ENCODE assay signal across 22 mouse cellular contexts in the genomic region with DNA sequence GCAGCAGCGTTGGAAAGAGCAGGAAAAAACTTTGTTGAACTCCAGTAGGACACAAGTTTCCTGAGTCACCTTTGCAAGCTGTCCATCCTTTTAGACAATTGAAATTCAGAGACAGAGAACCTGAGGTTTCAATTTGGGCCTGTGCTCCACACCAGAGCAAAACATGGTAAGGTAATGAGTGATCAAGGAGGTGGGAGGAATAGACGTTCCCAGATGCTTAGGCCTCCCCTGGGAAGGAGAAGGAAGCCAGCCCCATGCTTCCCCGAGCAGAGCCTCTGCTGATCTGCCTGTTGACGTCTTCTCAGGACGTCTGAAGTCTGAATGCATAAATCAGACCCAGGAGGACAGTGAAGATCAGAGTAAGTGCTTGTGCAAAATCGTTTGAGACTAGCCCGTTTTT.
"Had no signal": no experiment of that assay in that cellular context is flagged by ENCODE, and none has a peak within 500 bp of the region (broad histone marks: within the 10 kb centered on the region; RNA-seq: fewer than 3 reads in every experiment).

No protein-coding gene starts in this region.

- H3K27ac ChIP-seq: kidney, embryonic 15.5 days; limb, embryonic 15.5 days; liver, embryonic 14.5 days; macrophage; midbrain, embryonic 12.5 days; midbrain, embryonic 15.5 days; neural tube, embryonic 12.5 days; neural tube, embryonic 15.5 days; stomach, embryonic 15.5 days had no signal

- H3K36me3 ChIP-seq: kidney, embryonic 15.5 days; limb, embryonic 15.5 days; midbrain, embryonic 12.5 days; midbrain, embryonic 15.5 days; neural tube, embryonic 12.5 days; neural tube, embryonic 15.5 days; stomach, embryonic 15.5 days had no signal

- H3K27me3 ChIP-seq: kidney, embryonic 15.5 days; limb, embryonic 15.5 days; midbrain, embryonic 15.5 days; neural tube, embryonic 12.5 days; neural tube, embryonic 15.5 days; stomach, embryonic 15.5 days had no signal

- H3K4me1 ChIP-seq: stomach, embryonic 15.5 days had no signal

- H3K9me3 ChIP-seq: kidney, embryonic 15.5 days; limb, embryonic 15.5 days; midbrain, embryonic 12.5 days; midbrain, embryonic 15.5 days; neural tube, embryonic 12.5 days; neural tube, embryonic 15.5 days; stomach, embryonic 15.5 days had no signal

- DNase-seq: kidney, adult 8-10 months; kidney, postnatal 14 days; kidney, postnatal 4 days; left cerebral cortex, postnatal 4 days; liver, postnatal 0 days; right cerebral cortex, postnatal 25 days; spleen, adult 18-20 months; thymus, adult 2 months; thymus, postnatal 14 days; thymus, postnatal 4 days had no signal

- ATAC-seq: liver, postnatal 0 days; lung, postnatal 0 days; midbrain, embryonic 15.5 days had no signal

- H3K9ac ChIP-seq: kidney, embryonic 15.5 days; limb, embryonic 15.5 days; liver, embryonic 14.5 days; liver, postnatal 0 days; lung, embryonic 14.5 days; midbrain, embryonic 12.5 days; midbrain, embryonic 15.5 days; neural tube, embryonic 12.5 days; neural tube, embryonic 15.5 days; stomach, embryonic 15.5 days had no signal

- H3K4me2 ChIP-seq: kidney, embryonic 15.5 days; limb, embryonic 15.5 days; liver, embryonic 11.5 days; lung, embryonic 14.5 days; midbrain, embryonic 12.5 days; midbrain, embryonic 15.5 days; neural tube, embryonic 12.5 days; neural tube, embryonic 15.5 days; stomach, embryonic 15.5 days had no signal

- H3K4me3 ChIP-seq: kidney, embryonic 15.5 days; limb, embryonic 15.5 days; midbrain, embryonic 12.5 days; midbrain, embryonic 15.5 days; neural tube, embryonic 12.5 days; neural tube, embryonic 15.5 days; stomach, embryonic 15.5 days had no signal
